Mouse (Mus musculus): Measurements from ENCODE around the gene Tsnaxip1.
"Not testable (repeated sequence)": the region's sequence is repeated elsewhere in the genome, so short reads cannot be mapped to it uniquely, and the experiment has no call there.

Gene Tsnaxip1

DNA sequence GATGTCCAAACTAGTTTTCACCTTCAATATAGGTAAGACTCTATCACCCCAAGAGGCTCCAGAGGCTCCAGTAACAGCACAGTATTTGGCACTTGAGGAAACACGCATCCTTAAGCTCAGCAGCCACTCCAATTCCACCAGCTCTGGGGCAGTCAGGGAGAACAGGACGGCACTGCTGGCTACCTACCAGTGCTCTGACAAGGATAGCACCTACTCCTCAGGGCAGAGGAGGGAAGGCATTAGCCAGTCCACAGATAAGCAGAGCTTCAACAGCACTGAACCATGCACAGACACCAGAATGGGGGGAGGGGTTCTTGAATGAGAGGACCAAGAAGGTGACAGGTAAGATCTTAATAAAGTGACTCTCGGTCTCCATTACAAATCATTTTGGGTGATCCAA, 7.9 kb upstream of the Tsnaxip1 start:
- no peak for DNase-seq

DNA sequence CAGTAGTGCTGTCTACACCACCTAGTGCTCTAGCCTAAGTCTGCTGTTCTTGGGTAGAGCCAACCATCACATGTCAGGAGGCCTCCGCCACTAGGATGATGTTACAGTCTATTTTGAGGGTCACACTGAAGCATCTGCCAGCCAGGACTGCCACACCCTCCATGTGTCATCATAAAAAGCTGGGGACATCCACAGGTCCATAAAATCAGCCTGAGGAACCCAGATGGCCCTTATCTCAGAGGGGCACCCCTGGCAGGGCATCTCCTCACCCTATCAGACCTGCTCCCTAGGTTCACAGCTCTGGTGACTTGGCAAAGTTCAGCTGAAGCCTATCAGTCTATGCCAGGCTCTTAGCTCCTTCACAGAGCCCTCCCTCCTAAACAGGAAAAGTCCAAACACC, 6.6 kb upstream of the Tsnaxip1 start:
- DNase-seq: no peak

DNA sequence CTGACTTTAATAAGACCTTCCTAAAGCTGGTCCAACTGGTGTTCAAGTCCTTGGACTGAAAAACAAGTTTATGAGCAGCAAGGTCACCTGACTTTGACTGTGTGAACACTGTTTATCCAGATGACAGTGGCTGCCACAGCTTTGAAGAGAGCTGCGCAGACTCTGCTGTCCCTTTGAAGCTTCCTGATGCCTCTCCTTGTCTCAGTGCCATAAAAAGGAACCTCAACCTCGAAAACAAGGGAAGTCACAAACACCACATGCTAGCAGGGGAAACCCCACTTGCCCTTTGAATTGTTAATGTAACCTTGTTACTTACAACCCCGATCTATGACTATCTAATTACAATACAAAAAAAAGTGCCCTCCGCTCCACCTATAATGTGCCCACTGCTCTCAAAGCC, 2.0 kb upstream of the Tsnaxip1 start:
- no peak for DNase-seq

DNA sequence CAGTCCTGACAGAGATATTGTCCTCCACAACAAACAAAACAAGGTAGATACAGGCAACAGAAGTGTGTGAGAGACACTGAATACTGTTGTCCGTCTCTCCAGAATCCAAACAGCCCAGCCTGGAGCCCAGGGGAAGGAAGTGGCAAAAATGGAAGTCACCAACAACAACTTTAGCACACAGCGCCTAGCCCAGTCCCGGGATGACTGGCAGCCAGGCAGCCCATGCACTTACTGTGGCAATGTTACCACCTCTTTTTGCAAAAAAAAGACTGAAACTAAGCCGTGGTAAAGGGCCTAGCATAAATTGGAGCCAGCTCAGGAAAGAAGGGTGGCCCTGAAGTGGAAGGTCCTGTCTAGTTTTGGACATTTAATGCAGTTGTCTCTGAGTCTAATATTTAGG, 1.2 kb upstream of the Tsnaxip1 start:
- no peak for DNase-seq

DNA sequence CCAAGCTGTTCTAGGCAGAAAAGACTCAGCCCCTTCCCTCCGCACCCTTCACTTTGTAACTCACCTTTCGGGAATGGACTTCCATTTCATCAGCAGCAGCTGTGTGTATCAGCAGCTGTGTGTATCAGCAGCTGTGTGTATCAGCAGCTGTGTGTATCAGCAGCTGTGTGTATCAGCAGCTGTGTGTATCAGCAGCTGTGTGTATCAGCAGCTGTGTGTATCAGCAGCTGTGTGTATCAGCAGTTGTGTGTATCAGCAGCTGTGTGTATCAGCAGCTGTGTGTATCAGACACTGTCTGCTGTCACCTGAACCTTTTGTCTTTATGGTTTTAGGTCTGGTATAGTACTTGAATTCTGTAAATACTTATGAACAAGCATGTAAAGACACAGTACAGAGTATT, 6.2 kb downstream of the Tsnaxip1 start:
- not testable (repeated sequence) for DNase-seq

DNA sequence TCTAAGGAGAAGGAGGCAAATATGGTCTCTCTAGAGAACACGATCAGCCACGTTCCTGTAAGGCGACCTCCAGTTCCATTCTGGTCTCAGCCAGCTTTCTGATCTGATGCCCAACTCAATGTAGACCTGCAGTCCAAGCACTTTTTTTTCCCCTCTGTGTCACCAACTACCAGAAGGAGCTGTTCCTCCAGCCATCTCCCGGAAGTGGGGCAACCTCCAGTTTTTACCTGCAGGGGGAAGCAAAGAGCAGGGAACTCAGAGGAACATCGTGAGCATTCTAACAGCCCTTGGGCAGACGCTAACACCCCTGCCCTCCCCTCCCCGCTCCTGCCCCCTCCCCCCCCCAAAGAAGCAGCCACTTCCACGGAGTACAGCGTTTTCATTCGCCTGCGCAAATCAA, 7.8 kb downstream of the Tsnaxip1 start:
- no peak for DNase-seq

DNA sequence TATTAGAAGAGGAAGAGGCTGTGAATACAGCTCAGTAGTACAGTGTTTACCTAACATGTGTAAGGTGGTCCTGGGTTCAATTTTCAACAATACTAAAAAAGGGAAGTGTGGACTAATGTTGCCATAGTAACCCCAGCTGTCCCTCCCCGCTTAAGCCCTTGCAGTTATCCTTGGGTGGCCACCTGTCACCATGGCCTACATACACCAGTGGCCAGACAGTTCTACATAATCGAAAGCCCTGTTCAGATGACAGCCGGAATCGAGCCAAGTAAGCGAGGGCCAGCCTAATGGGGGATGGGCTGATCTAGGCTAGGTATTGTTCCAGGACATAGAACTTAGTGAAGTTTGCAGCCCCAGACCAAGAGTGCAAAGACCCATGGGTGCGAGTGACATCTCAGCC, 9.5 kb downstream of the Tsnaxip1 start:
- peak; percentile 34 for DNase-seq

DNA sequence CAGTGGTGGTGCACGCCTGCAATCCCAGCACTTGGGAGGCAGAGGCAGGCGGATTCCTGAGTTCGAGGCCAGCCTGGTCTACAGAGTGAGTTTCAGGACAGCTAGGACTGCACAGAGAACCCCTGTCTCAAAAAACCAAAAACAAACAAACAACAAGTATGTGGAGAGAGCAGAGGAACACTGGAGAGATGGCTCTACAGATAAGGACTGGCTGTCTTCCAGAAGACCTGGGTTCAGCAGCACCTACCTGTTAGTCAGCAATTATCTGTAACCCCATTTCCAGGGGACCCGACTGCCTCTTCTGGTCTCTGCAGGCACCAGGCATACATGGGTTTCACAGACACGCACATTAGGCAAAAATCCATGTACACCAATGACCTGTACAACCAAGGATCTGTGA, 11.7 kb downstream of the Tsnaxip1 start:
- DNase-seq: no peak

DNA sequence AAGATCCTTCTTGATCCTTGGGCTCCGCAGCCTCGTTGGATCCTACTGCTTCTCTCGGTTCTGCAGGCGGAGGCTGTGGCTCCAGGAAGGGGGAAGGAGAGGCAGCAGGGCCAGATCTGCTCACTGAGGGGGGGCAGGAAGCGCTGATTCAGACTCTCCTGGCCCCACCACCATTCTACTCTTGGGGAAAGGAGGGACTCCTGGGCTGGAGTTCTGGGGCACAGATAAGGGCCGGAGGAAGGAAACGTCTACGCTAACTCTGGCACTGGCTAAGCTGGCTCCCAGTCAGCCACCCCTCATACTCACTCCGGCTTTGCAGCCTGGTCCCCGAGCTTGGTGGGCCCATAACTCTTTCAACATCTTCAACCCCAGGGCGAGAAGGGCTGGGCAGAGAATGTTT, 19.1 kb downstream of the Tsnaxip1 start:
- DNase-seq: no peak

DNA sequence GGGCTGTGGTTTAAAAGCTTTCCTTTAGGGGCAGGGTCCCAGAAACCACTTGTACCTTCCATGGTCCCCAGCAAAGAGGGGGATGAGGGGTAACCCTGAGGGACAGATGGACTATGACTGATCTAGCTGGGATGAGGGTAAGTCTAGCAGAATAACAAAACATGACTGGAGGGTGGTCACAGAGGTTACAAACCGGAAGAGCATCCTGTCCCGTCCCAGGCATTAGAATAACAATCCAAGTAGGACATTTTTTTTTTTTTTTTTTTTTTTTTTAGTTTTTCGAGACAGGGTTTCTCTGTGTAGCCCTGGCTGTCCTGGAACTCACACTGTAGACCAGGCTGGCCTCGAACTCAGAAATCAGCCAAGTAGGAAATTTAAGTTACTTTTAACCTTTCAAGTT, 22.5 kb downstream of the Tsnaxip1 start:
- DNase-seq: no peak

DNA sequence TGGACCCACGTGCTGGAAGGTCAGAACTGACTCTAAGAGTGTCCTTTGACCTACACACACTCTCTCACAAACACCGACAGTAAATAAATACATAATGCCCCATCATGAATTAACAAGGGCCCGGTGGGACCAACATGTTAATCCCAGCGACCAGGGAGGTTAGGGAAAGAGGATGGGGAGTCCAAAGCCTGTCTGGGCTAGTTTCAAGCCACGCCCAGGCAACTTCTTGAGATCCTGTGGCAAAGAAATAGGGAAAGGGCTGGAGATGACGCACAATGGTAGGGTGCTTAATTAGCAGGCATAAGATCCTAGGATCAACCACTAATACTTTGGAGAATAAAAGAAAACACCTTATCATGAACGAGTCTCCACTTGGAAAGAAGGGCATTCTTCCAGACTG, 23.1 kb downstream of the Tsnaxip1 start:
- no peak for DNase-seq

DNA sequence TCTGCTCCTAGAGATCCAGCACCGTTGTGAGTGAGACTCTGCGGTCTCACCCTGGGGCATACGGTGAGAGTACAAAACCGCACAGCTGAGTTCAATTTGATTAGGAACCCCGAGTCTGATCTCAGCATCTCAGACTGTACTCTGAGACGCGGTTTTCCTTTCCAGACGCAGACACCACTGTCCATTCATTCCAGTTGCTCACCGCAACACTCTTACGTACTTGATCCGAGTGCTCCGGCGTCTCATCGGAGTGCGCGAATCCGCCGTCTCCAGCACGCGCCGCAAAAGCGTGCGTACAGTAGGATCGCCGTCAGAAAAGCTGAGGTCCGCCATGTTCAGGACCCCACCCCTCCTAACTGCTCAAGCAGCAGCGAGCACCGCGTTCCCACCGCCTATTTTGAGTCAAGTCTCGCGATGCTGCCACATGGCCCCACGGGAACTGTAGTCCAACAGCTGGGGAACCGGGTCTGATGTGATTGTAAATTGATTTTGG, 24.2 kb downstream of the Tsnaxip1 start:
- DNase-seq: peak; percentile 85

DNA sequence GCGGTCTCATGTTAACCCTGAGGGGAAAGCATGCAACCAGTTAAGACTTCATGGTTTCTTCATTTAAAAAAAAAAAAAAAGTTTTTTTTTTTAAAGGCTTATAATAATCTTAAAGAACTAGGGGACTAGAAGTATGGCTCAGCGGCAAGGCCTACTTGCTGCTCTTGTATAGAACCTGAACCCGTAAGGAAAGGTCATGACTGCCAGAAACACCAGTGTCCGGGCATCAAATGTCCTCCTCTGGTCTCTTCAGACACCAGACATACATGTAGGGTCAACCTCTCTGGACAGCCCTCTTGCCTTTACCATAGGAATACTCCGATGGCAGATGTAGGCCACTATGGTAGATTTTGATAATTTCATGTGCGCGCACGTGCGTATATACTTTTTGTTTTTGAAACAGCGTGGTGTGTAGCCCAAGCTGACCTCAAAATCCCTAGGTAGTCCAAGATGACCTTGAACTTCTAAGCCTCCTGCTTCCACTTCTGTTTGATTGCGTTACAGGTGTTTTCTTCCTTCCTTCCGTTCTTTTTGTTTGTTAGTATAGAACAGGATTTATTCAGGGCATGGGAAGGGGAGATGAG, 24.7 kb downstream of the Tsnaxip1 start:
- peak; percentile 62 for DNase-seq

DNA sequence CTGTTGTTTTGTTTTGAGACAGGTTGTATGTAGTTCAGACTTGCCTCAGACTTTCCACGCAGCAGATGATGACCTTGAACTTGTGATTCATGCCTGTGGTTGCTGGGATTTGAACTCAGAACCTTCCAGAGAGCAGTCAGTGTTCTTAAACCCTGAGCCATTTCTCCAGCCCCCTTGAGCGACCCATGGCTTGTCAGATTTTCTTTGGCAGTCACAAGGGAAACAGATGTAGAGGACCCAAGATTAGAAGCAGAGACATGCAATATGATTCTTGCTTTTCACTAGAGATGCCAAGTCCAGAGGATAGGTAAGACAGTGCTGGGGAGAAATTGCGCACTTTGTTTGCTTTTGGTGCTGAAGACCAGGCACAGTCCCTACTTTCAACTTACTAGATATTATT, 25.6 kb downstream of the Tsnaxip1 start, which contains the start of gene Cenpt:
Gene Cenpt, minus strand, starts transcription at position 101 of the 400 bp plus-strand sequence.
- peak; percentile 60 for DNase-seq

DNA sequence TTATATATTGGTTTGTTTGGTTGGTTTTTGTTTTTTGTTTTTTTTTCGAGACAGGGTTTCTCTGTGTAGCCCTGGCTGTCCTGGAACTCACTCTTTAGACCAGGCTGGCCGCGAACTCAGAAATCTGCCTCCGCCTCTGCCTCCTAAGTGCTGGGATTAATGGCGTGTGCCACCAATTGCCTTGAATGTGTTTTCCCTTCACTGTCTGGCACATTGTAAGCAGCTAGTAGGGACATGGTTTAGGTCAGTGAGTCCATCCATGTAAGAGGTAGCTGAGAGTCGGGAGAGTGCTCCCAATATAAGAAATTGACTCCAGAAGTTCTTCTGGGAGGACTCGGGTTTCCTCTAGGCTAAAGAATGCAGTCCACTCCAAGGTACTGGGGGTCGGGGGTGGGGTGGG, 26.8 kb downstream of the Tsnaxip1 start:
- DNase-seq: peak; percentile 72

DNA sequence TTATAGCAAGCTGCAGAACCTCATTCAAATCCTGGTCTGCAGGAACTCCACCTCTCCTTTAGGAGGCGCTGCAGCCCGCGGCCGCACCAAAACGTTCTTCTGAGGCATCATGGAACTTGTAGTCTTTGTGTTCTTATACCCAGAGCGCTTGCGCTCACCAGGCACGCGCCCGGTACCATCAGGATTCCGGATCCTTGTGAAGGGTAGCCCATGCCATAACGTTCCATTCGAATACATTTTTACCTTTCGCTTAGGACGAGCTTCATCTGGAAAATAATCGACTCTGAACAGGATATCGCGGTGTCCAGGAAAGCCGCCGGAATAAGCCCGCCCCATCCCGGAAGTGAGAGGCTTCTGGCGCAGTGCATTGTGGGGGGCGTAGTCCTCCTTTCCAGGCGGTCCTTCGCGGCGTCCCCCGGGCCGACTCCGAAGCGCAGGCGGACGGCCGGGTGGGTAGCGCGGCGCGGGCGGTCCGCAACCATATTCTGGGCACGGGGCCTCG, 27.2 kb downstream of the Tsnaxip1 start, which contains the start of gene Thap11:
Gene Thap11, plus strand, starts transcription at position 418 of the 502 bp plus-strand sequence.
- peak; percentile 93 for DNase-seq

DNA sequence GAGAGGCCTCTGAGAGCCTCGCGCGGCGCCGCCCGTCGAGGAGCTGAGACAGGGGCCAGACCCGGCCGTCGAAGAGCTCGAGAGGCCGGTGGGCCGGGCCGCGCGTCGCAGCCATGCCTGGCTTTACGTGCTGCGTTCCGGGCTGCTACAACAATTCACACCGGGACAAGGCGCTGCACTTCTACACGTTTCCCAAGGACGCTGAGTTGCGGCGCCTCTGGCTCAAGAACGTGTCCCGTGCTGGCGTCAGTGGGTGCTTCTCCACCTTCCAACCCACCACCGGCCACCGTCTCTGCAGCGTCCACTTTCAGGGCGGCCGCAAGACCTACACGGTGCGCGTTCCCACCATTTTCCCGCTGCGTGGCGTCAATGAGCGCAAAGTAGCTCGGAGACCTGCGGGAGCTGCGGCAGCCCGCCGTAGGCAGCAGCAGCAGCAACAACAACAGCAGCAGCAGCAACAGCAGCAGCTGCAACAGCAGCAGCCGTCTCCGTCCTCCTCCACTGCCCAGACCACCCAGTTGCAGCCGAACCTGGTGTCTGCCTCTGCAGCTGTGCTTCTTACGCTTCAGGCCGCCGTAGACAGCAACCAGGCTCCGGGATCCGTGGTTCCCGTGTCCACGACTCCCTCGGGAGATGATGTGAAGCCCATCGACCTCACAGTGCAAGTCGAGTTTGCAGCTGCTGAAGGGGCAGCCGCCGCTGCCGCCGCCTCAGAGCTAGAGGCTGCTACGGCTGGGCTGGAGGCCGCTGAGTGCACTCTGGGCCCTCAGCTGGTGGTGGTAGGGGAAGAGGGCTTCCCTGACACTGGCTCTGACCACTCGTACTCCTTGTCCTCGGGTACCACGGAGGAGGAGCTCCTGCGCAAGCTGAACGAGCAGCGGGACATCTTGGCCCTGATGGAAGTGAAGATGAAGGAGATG, 28.0 kb downstream of the Tsnaxip1 start:
- peak; percentile 63 for DNase-seq

DNA sequence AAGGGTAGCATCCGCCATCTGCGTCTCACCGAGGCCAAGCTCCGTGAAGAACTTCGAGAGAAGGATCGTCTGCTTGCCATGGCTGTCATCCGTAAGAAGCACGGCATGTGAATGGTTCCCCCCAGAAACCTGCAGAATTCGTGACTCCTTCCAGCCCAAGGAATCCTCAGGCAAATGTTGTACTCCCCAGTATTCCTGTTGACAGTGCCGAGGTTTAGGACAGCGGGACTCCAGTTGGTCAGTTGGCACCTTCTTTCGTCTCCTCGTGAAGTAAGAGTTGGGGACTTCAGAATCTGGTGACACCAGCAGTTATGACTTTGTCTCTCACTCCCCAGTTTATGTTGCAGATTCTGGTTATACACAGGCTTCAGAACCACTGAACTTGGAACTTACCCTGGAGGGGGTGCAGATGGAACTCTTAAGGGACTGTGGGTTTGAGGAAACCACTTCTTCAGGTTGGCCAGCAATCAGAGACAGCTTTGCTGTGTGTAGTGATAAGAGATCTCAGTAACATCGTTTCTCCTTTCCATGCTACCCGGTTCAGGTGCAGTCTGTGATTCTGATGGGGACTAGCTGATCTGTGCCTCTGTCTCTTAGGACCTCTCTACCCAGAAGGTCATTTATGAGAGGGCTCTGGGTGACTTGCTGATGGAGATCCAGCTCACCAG, 28.8 kb downstream of the Tsnaxip1 start:
- peak; percentile 44 for DNase-seq

DNA sequence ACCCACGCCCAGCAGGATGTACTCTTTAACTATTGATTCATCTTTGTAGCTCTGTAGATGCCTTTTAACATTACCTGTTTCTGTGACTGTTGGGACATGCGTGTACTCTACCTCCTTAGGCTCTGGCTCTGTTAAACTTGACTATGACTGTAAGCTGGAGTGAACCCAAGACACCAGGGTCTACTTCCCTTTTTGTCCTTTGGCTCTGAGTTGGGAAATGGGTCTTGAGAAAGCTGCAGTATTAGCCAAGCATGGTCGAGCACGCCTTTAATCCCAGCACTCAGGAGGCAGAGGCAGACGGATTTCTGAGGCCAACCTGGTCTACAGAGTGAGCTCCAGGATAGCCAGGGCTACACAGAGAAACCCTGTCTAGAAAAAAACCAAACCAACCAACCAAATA, 31.0 kb downstream of the Tsnaxip1 start:
- DNase-seq: no peak

DNA sequence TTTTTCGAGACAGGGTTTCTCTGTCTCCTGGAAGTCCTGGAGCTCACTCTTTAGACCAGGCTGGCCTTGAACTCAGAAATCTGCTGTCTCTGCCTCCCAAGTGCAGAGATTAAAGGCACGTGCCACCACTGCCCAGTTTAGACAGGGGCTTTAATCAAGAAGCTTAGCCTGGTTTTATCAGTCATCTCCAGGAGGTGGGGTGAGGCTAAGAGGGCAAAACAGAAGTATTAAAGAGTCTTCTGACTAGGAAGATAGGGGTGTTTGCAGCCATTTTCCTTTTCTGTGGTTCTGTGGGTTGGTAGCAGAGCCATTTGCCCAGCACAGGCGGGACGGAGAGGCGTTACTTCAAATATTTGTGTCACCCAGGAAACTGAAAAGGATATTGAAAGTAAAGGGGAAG, 31.8 kb downstream of the Tsnaxip1 start:
- DNase-seq: peak; percentile 36

DNA sequence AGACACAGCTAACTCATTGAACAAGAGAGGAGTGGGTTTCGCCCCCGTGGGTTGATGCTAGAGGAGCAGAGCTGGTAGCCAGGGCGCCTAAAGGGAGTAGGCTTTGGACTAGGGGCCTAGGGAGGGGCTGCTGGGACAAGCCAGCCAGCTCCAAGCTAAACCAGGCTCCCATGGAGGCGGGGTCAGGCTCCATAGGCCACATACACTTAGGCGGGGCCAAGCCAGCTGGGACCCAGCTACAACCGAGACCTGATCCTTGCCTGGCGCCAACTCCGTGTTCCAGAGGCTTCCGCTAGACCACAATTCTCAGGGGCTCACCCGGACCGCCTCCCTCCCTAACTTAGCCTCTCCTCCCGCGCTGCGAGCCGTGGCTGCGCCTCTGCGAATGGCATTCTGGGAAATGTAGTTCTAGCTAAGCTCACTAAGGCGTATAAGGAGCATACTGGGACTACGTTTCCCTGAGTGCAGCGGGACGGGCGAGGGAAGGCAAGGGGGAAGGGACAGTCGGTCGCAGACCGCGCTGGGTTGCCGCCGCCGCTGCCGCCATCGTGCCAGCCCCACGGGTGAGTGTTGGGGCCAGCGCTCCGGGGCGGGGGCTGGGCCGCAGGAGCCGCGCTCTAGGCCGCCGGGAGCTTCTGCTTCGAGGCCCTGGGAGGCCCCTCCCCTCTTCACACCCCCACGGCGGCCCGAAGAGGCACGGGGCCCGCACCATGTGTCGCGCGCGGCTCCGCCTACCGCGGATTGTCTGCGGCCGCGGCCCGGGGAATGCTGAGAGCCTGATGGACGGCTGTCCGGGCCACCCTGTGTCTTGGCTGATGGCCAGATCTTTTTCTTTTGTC, 32.8 kb downstream of the Tsnaxip1 start, which contains the start of gene Nutf2:
Gene Nutf2, plus strand, starts transcription at position 438 of the 839 bp plus-strand sequence.
- peak; percentile 97 for DNase-seq

DNA sequence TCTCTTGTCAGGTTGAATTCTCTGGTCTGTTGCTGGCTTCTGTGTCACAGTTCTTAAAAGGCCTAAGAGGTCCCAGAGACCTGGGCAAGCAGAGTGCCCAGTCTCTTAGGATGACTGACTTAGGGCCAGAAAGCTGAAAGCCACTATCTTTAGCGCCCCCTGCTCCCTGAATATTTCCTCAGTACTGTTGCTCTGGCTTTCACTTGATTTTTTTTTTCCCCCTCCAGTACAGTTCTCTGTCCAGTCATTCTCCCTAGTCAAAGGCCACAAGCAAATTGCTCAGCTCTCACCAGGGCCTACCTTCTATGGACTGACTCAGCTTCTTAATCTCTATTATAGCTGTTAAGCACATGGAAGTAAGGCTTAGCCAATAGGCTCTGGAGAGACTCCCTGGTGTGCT, 34.4 kb downstream of the Tsnaxip1 start:
- no peak for DNase-seq
